Mouse (Mus musculus): ENCODE results near the gene 1700001O22Rik. TPM values are rescaled to one million over a fixed set of nuclear protein-coding genes. Genes with fewer than 3 reads are reported as not detected.

The 1700001O22Rik gene
- 1.5 and 2.5 TPM in 2 replicates for polyA plus RNA-seq (2014; fragmentation: Nextera tagmentation; extraction: Ambion mirVana)

DNA sequence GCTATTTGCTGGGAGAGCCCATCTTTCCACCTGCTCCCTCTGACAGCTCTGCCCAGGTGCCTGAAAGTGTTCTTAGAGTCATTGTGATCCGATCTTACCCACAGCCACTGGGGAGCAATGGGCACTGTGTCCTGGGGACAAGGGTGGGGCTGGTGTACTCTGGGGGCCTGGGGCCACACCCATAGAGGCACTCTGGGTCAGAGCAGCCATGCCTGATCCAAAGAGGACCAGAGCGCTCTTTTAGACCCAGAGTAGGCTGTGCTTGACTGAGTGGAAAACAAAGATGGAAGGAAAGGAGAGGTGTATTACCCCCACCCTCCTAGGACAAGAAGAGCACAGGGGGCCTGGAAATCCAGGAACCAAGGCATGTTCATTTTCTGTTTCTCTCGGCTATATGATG is at the start of gene 1700001O22Rik:
1700001O22Rik (minus strand) TSS at position 58 of the 400 bp plus-strand sequence.
- DNase-seq (ENCODE audit: low spot score, missing footprints) (no peak), ATAC-seq (ENCODE audit: low FRiP score) (no peak)
- Histone ChIP-seq H3K4me3 (ENCODE audit: low read depth, low read length) (no peak within 1 kb of the TSS), H3K36me3 (ENCODE audit: control insufficient read depth, insufficient read depth, low read length) (no peaks in the 10 kb centered on the region), H3K9ac (ENCODE audit: low read length) (no peak within 1 kb of the TSS), H3K27ac (ENCODE audit: low read depth, low read length) (no peak within 1 kb of the TSS), H3K27me3 (ENCODE audit: control insufficient read depth, insufficient read depth, low read length) (peaks cover 29% of the 10 kb centered on the region), H3K4me2 (no peak within 1 kb of the TSS), H3K9me3 (ENCODE audit: control insufficient read depth, low read length) (no peaks in the 10 kb centered on the region), H3K4me1 (ENCODE audit: control insufficient read depth, insufficient read depth, low read length) (peaks cover 11% of the 10 kb centered on the region)
- 77% methylated on average over 3 of the region's 3 CpGs for WGBS

DNA sequence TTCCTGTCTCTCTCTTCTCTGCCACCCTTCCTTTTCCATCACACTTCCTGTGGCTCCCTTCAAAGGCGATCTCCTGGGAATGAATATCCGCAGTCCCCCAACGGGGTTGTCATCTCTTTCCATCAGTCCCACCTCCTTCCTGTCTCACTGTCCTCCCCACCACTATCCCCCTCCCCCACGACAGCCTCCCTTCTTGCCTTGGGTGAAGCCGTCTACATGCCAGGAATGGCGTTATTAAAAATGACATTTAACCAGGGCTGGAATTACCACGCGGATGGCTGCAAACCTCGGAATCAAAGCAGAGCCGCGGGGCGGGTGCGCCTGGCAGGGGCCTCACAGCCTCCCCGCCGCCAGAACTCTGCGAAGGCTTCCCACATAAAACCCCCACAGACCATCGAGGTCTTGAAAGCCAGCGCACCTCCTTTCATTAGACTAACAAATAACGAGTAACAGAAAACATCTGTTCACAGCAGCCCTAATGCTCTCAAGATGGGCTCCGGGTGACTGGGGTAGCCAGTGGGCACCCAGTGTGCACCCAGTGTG is 49.4 kb upstream of the 1700001O22Rik start:
- no peak for DNase-seq (ENCODE audit: low spot score, missing footprints)
- Histone ChIP-seq H3K9me3 (ENCODE audit: control insufficient read depth, low read length) (no peaks in the 10 kb centered on the region), H3K27ac (ENCODE audit: low read depth, low read length) (no peak overlapping the region), H3K4me3 (ENCODE audit: low read depth, low read length) (no peak overlapping the region), H3K4me1 (ENCODE audit: control insufficient read depth, insufficient read depth, low read length) (no peaks in the 10 kb centered on the region), H3K36me3 (ENCODE audit: control insufficient read depth, insufficient read depth, low read length) (no peaks in the 10 kb centered on the region), H3K27me3 (ENCODE audit: control insufficient read depth, insufficient read depth, low read length) (no peaks in the 10 kb centered on the region), H3K4me2 (no peak overlapping the region), H3K9ac (ENCODE audit: low read length) (no peak overlapping the region)
- WGBS = 48% methylated on average over 20 of the region's 20 CpGs
- no peak for ATAC-seq (ENCODE audit: low FRiP score)

DNA sequence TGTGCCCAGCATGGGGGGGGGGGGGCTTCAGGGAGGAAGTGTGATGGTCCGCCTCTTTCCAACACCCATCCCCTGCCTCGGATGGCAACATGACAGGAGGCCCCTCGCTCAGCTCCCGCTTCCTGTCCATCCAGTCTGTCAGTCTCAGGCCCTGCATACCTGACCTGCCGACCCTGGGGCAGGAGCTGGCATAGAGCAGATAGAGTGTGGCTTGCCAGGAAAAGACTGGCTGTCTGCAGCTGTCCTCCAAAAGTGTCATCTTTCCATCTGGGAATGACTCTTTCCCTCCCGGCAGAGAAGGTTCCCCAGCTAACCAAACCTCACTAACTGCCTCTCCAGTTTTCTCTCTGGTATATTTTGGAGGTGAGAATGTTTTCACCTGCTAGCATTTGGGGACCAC is 47.1 kb upstream of the 1700001O22Rik start:
- no peak overlapping the region for H3K27ac ChIP-seq (ENCODE audit: low read depth, low read length)
- 60% methylated on average over 5 of the region's 6 CpGs for WGBS
- H3K36me3 ChIP-seq (ENCODE audit: control insufficient read depth, insufficient read depth, low read length) = no peaks in the 10 kb centered on the region
- no peak overlapping the region for H3K4me3 ChIP-seq (ENCODE audit: low read depth, low read length)
- ATAC-seq (ENCODE audit: low FRiP score) (no peak), DNase-seq (ENCODE audit: low spot score, missing footprints) (no peak)
- H3K9me3 ChIP-seq (ENCODE audit: control insufficient read depth, low read length) = no peaks in the 10 kb centered on the region
- H3K4me2 ChIP-seq = no peak overlapping the region
- peaks cover 3% of the 10 kb centered on the region for H3K27me3 ChIP-seq (ENCODE audit: control insufficient read depth, insufficient read depth, low read length)
- 0 out of 2 replicates have a peak, but pooled peaks cover 2% of the 10 kb centered on the region for H3K4me1 ChIP-seq (ENCODE audit: control insufficient read depth, insufficient read depth, low read length)
- H3K9ac ChIP-seq (ENCODE audit: low read length) = no peak overlapping the region

DNA sequence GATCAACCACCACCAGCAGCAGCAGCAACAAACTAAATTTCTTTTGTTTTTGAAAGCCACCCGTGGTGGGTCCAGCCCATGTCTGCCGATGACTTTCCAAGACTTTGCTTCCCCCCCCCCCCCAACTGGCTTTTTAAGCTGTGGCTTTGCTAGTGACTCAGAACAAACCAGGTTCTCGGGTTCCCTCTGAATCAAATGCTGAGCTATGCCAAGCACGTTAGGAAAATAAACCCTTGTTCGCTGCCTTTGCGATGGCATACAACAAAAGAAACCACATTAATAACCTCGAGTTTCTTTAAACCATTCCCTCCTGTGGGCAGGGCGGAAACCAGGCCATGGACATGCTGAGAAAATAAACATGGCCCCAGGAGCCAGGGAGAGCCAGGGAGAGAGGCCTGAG is 44.7 kb upstream of the 1700001O22Rik start:
- Histone ChIP-seq H3K9ac (ENCODE audit: low read length) (no peak overlapping the region), H3K4me1 (ENCODE audit: control insufficient read depth, insufficient read depth, low read length) (0 out of 2 replicates have a peak, but pooled peaks cover 2% of the 10 kb centered on the region), H3K36me3 (ENCODE audit: control insufficient read depth, insufficient read depth, low read length) (no peaks in the 10 kb centered on the region), H3K27ac (ENCODE audit: low read depth, low read length) (no peak overlapping the region), H3K9me3 (ENCODE audit: control insufficient read depth, low read length) (no peaks in the 10 kb centered on the region), H3K4me2 (no peak overlapping the region), H3K27me3 (ENCODE audit: control insufficient read depth, insufficient read depth, low read length) (peaks cover 16% of the 10 kb centered on the region), H3K4me3 (ENCODE audit: low read depth, low read length) (no peak overlapping the region)
- DNase-seq (ENCODE audit: low spot score, missing footprints) = no peak
- 62% methylated on average over 8 of the region's 8 CpGs for WGBS
- ATAC-seq (ENCODE audit: low FRiP score) = no peak

- no peak for DNase-seq (ENCODE audit: low spot score, missing footprints)
Observed at GRCm38 (mm10) chr2:30846723-30847122, 43.3 kb upstream of the 1700001O22Rik start.

DNA sequence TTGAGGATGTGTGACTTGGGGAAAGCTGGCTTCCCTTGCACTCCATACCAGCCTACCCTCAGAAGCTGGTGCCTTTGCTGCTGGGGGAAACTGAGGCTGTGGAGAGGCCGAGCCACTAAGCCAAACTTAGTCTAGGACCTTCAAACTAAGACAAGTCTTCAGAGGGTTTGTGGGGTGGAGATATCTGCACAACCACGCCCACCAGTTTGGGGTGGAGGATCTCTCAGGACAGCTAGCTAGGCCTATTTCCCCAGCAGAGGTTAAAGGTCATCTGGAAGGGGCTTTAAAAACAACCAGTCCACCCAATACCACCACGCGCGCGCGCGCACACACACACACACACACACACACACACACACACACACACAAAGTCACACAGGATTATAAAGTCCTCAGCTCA is 42.8 kb upstream of the 1700001O22Rik start:
- no peak for DNase-seq (ENCODE audit: low spot score, missing footprints)
- 81% methylated on average over 8 of the region's 8 CpGs for WGBS
- H3K36me3 ChIP-seq (ENCODE audit: control insufficient read depth, insufficient read depth, low read length) = no peaks in the 10 kb centered on the region
- no peak overlapping the region for H3K9ac ChIP-seq (ENCODE audit: low read length)
- peaks cover 16% of the 10 kb centered on the region for H3K27me3 ChIP-seq (ENCODE audit: control insufficient read depth, insufficient read depth, low read length)
- no peak for ATAC-seq (ENCODE audit: low FRiP score)
- no peak overlapping the region; the same call in 1 of the 2 replicates for H3K4me3 ChIP-seq (ENCODE audit: low read depth, low read length)
- no peak overlapping the region for H3K27ac ChIP-seq (ENCODE audit: low read depth, low read length)
- H3K4me1 ChIP-seq (ENCODE audit: control insufficient read depth, insufficient read depth, low read length) = 0 out of 2 replicates have a peak, but pooled peaks cover 2% of the 10 kb centered on the region
- no peaks in the 10 kb centered on the region for H3K9me3 ChIP-seq (ENCODE audit: control insufficient read depth, low read length)
- H3K4me2 ChIP-seq = 0 out of 2 replicates have a peak overlapping the region, but pooled peaks have one; percentile 72

More at GRCm38 (mm10) chr2:30846723-30847122, 43.3 kb upstream of the 1700001O22Rik start:
- Histone ChIP-seq H3K9me3 (ENCODE audit: control insufficient read depth, low read length) (no peaks in the 10 kb centered on the region), H3K36me3 (ENCODE audit: control insufficient read depth, insufficient read depth, low read length) (no peaks in the 10 kb centered on the region), H3K27me3 (ENCODE audit: control insufficient read depth, insufficient read depth, low read length) (peaks cover 16% of the 10 kb centered on the region), H3K4me2 (no peak overlapping the region), H3K4me1 (ENCODE audit: control insufficient read depth, insufficient read depth, low read length) (0 out of 2 replicates have a peak, but pooled peaks cover 2% of the 10 kb centered on the region), H3K4me3 (ENCODE audit: low read depth, low read length) (no peak overlapping the region), H3K27ac (ENCODE audit: low read depth, low read length) (no peak overlapping the region), H3K9ac (ENCODE audit: low read length) (no peak overlapping the region)
- ATAC-seq (ENCODE audit: low FRiP score) = no peak
- 50% methylated on average over 6 of the region's 6 CpGs for WGBS

DNA sequence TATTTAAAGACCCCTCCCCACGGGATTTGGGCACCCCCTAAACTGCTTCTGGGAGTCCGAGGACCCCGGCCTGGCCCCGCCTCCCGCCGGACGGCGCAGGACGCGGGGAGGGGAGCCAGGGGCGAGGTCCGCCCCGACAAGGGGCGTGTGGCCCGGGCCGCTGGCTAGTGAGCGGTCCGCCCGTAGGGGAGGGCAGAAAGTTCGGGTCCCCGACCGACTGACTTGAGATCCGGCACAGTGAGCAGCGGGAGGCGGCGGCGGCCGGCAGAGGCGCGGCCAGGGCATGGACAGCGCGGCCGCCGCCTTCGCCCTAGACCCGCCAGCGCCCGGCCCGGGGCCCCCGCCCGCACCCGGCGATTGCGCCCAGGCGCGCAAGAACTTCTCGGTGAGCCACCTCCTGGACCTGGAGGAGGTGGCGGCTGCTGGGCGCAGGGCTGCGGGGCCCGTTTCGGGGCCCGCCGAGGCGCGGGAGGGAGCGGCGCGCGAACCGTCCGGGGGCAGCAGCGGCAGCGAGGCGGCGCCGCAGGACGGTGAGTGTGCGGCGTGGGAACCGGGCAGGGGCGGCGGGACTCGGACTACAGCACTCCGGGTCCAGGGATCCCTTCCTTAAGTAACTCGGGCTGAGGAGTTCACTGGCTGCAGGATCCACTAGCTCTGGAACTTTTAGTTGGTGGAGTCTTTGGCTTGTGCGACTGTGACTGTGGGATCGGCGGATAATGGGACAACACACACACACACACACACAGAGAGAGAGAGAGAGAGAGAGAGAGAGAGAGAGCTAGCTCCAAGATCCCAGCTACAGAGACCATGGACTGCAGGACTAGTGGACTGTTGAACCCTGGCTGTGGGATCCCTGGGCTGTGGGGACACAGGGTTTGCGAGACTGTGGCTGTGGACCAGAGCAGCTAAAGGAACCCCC is 42.0 kb upstream of the 1700001O22Rik start:
- Histone ChIP-seq H3K4me3 (ENCODE audit: low read depth, low read length) (peak overlapping the region; percentile 43), H3K9ac (ENCODE audit: low read length) (peak overlapping the region; percentile 66), H3K4me2 (peak overlapping the region; percentile 72), H3K4me1 (ENCODE audit: control insufficient read depth, insufficient read depth, low read length) (0 out of 2 replicates have a peak, but pooled peaks cover 2% of the 10 kb centered on the region), H3K36me3 (ENCODE audit: control insufficient read depth, insufficient read depth, low read length) (no peaks in the 10 kb centered on the region), H3K9me3 (ENCODE audit: control insufficient read depth, low read length) (no peaks in the 10 kb centered on the region), H3K27me3 (ENCODE audit: control insufficient read depth, insufficient read depth, low read length) (peaks cover 16% of the 10 kb centered on the region), H3K27ac (ENCODE audit: low read depth, low read length) (no peak overlapping the region)
- DNase-seq (ENCODE audit: low spot score, missing footprints) (peak; percentile 95), ATAC-seq (ENCODE audit: low FRiP score) (no peak)
- 1% methylated on average over 67 of the region's 80 CpGs for WGBS

- peaks cover 16% of the 10 kb centered on the region for H3K27me3 ChIP-seq (ENCODE audit: control insufficient read depth, insufficient read depth, low read length)
- no peaks in the 10 kb centered on the region for H3K36me3 ChIP-seq (ENCODE audit: control insufficient read depth, insufficient read depth, low read length)
- ATAC-seq (ENCODE audit: low FRiP score) (no peak), DNase-seq (ENCODE audit: low spot score, missing footprints) (no peak)
- H3K9ac ChIP-seq (ENCODE audit: low read length) = no peak overlapping the region
- H3K4me2 ChIP-seq = no peak overlapping the region
- 64% methylated on average over 10 of the region's 10 CpGs for WGBS
- H3K4me3 ChIP-seq (ENCODE audit: low read depth, low read length) = no peak overlapping the region
- H3K4me1 ChIP-seq (ENCODE audit: control insufficient read depth, insufficient read depth, low read length) = 0 out of 2 replicates have a peak, but pooled peaks cover 2% of the 10 kb centered on the region
- H3K9me3 ChIP-seq (ENCODE audit: control insufficient read depth, low read length) = no peaks in the 10 kb centered on the region
- no peak overlapping the region for H3K27ac ChIP-seq (ENCODE audit: low read depth, low read length)
Observed at GRCm38 (mm10) chr2:30842615-30843014, 39.2 kb upstream of the 1700001O22Rik start.
